Mouse (Mus musculus) testis, postnatal 14 days (tissue): Measurements from ENCODE around the gene Ndufs5.

Experiments
- DNase-seq: peaks from one replicate; pipeline ENCODE4 v3.0.0; 2021; ENCODE audit warnings: low spot score

The Ndufs5 gene

DNA sequence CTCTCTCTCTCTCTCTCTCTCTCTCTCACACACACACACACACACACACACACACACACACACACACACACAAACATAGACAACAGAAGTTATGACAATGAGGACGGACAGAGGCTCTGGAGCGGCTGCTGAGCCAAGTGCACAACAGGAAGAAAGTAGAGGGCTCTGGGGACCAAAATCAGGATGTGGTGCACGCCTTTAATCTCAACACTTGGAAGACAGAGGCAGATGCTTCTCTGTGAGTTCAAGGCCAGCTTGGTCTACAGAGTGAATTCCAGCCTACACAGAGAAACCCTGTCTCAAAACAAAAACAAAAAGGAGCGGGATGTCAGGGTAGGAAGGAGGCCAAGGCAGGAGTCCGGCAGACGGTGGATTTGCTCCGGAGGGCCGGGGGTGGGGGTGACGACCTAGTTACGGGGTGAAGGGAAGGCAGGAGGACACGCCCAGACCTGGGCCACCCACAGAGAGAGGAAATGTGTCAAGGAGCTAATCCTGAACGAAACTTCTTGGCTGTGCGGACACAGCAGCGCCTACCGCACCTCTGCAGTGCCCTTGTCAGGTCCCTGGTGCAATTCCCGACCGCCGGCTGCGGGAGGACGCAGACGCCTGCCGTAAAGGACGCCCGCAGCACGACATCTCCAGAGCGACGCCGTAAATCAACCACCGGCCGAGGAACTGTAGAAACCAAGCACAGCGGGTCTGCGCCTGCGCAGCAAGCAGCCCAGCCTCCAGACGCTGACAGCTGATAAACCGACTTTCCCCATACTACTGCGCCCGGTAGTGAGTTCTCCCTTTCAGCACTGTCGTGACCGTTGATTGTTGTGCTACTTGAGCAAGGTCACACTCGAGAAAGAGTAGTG is at the start of gene Ndufs5:
Ndufs5 (minus strand) TSS at position 629 of the 860 bp plus-strand sequence.
- peak; percentile 96 for DNase-seq

DNA sequence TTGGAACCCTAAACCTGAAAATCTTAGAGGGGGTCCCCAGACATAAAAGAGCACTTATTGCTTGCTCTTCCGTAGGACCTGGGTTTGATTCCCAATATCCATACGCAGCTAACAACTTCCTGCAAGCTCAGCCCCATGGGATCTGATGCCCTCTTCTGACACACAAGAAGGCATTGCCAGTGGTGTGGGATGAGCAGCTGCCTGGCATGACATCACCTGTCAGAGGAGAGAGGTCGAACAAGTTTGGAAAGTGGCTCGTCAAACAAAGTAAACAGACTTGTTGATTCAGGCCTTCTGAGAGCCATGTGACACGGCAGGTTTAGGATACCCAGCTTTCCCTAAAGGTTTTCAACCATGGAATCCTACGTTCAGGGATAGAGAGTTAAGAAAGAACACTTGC is 47.1 kb upstream of the Ndufs5 start:
- no peak for DNase-seq

DNA sequence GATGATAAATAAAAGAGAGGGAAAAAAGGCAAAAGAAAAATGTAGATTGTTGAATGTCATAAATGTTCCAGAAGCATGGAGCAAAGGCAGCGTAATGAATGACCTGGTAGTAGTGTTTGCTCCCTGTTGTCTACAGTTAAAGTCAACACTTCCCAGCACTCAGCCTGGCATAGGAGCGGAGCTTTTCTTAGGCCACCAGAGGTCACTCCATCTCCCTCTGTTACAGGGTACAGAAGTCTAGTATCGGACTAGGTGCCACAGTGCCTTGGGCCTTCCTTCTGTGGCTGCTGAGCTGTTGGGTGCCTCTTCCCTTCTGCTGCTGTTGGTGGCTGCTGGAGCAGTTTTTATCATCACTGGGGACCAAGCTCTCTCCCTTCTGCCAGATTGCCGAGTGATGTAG is 40.3 kb upstream of the Ndufs5 start:
- DNase-seq: no peak

DNA sequence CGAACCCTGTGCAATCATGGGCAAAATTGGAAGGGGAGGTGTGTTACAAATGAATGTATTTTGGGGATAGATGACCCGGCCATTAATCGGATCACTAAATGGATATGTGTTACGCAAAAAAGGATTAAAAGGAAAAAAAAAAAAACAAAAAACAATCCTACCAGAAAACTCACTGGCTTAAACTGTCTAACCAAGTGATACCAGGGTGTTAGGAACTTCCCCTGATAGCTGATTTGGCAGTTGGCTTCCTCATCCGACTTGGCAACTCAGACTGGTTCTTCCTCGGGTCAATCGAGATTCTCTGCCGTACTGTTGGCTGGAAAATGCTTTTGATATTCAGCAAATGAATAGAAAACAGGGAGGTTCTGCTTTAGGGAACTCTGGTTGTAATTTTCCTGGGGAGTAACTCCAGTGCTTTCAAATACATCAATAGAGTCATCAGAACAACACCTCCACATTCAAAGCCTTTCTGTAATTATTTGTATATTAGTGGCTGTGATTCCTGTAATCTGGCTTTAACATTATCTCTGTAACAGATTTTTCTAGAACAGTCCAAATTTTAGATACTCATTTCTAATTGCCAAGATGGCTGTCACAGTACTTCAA is 32.8 kb upstream of the Ndufs5 start:
- DNase-seq: peak; percentile 52

DNA sequence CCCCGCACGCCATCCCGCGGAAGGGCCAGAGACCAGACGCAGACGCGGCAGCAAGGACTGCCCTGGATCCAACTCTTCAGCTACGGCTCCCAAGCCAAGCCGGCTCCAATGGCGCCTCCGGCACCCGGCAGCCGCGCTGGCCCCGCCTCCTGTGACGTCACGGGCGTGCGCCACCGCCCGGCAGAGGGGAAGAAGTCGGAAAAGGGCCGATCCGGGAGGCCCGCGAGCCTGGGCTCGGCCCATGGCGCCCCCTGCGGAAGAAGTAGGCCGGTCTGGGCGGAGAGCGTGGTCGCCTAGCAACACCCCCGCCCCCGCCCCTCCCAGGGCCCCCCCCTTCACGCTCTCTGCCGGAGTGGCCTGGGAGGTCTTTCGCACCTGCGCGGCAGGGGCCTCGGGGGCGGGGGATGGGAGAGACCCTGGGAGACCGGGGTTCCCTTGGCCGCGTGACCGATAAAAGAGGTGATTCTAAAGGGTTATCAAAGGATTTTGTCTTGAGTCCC is 32.2 kb upstream of the Ndufs5 start, which contains the start of gene Akirin1:
Akirin1 (minus strand) TSS at position 194 of the 500 bp plus-strand sequence.
- DNase-seq: peak; percentile 97

DNA sequence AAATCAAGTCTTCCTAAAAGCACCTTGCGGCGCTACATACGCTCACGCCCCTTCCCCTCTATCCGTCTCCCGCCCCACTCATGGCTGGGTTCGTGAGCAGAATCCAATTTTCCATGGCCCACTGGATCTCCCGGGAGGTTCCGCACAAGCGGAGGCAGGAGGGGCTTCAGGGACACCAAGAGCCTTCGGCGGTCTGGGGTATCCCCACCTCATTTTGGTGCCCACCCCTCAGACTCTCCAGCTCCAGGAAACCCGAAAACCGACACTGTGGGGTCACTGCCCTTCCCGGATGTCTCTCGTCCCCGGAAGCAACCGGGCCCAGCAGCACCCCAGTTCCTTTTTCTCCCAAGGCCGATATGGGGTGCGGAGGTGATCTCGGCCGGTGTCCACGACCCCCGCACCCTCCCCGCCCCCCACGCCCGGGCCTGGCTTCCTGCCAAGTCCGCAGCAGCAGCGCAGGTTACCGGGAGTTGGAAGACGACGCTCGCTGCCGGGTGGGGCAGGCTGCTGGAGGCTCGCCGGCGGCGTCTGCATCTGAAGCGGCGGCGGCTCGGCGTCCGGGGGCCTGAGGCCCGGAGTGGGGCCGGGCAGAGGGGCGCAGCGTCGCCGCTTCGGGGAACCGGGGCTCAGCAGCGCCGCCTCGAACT is 31.6 kb upstream of the Ndufs5 start:
- peak; percentile 74 for DNase-seq

DNA sequence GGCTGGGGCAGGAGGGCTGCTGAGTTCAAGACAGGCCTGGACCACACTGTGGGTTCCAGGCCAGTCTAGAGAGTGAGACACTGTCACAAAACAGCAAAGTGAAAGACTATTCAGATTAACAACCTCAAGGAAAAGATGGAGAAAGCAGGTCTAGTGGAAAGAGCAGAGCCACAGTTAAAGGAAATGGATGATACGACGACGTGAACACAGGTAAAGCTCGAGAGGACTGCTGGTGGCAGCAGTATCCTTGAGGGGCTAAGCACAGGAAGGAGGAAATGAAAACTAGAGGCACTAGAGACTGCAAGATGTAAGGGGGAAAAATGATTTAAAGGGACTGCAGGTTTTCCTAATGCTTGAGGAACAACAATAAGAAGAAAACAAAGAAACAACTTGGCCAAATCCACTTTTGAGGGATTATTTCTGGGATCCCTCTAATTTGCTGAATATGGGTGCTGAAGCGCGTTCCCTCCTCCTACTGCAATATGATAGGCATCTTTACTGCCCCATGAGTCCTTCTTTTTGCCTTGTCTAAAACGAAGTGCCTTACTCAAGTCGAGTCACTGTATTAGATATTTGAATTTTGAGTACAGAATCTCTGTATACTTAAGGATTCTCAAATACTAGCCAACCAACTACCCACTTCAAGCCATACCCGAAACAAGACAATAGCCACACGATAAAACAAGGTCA is 30.9 kb upstream of the Ndufs5 start:
- no peak for DNase-seq

DNA sequence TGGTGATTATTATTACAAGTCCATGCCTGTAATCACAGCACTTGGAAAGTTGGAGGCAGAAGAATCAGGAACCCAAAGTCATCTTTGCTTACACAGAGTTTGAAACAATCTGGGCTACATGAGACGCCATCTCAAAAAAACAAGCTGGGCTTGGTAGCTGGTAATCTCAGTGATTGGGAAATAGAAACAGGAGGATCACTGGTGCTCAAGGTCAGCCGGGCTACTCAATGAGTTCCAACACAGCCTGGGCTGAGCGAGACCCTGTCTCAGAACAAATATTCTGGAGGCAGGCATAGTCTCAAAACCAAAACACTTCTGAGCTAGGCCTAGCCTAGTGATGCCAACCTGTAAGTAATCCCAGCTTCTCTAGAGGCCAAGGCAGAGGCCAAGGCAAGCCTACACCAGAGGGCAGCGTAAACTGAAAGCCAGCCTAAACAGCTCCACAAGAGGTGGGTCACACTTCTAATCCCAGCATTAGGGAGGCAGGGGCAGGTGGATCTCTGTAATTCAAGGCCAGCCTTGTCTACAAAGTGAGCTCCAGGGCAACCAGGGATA is 27.3 kb upstream of the Ndufs5 start:
- DNase-seq: no peak

DNA sequence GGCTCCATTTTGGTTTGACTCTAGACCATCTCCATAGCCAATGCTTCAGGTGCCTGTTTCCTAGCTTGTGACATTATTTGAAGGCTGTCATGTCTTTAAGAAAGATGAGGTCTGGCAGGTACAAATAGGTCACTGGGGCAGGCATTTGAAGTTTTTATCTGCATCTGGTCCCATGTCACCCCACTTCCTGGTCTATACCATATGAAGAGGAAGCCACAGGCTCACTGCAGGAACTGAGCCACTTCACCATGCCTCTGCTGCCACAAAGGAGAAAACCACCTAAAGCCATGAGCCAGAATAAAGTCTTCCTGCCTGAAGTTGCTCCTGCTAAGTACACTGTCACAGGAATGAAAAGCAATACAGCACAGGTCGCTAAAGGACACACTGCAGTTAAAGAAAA is 24.9 kb upstream of the Ndufs5 start:
- DNase-seq: no peak

DNA sequence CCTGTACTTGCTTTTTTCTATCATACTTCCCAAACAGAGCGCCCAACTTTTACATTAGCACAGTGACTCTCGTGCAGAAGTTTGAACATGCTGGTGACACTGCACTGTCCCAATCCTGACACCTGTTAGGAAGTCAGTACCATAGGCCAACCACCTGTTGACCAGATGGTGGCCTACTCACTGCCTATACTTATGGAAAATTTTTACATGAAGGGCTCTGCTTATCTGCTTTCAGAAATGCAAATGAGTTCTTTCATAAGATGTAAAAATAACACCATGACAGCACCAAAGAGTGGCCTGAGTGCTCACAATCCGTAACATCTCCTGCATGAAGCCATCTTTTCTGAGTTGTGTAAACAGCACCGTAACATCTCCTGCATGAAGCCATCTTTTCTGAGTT is 20.7 kb upstream of the Ndufs5 start:
- no peak for DNase-seq

DNA sequence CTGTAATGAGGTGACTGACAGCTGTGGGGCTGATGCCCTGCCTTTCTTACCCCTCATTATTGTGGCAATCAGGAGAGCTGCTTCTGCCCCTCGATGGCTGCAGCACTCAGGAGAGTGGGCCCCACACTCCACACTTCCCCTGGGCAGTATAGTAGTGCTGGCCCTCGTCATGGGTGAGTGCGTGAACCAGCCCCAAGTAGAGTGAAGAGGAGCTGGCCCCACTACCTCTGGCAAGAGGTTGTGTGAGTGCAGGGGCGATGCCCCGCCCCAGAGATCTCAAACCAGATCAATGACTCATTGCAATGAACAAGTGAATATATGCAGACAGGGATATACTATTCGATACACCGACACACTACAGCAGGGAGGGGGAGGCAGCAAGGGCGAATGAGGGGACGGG is 15.5 kb upstream of the Ndufs5 start:
- DNase-seq: no peak

DNA sequence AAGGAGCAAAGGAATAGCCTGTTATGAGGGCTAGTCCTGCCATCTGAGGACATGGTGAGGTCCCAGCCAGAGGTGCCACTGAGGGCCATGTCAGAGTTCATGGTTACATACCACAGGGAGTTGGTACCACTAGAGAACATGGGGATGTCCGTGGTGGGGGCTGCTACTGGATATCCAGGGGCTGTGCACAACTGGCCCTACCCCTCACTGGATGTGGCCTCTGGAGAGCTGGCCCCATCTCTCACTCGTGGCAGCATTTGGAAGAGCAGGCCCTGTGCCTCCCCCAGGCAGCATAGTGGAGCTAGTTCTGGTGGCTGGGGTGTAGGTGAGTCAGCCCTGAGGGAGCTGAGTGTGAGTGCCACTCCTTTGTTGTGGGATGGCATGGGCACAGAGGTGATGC is 14.9 kb upstream of the Ndufs5 start:
- no peak for DNase-seq

DNA sequence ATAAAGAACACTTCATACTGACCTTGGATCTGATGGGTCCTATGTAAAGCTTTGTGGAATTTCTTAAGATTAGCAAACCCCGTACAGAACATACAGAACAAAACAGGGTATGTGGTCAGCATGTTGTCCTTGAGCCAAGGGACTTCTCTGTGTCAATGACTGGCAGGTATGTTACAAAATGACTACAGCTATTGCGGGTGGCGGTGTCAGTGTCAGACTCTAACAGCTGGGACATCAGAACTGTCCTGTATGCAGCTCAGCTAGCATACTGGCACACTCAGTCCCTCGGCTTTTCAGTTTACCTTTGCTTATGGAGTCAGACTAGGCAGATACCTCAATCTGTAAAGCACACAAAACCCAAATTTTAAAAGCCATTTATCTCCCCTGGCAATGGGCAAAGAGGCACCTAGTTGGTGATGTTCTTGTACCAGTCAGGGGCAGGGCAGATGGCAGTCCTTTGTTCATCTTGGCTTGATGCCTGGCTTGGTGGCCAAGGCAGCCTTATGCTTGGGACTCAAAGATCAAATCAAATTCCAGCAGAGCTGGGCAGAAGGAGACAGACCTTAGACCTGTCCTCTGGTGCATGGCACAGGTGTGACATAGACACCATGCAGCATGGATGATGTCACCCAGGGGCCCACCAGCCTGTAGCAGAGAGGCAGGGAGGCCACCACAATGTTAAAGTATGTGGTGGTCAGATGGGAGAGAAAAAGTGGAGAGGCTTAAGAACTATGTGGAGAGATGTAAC is 14.3 kb upstream of the Ndufs5 start:
- DNase-seq: no peak

DNA sequence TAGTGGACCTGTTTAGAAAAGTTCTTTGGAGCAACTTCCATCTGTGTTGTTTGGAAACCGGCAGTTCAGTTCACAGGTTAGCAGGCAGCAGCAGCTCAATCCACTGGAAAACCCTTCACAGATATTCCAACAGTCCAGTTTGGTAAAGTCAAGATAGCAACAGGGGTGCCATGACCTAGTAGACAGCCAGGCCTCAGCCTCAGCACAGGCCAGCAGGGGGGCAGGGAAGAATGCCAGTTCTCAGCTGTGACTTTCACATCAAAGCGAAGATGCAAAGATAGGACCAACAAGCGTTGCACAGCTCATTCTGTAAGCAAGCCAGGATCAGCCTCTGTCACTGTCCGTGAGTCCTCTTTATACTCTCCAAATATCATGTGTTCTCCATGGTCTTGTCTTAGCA is 3.8 kb upstream of the Ndufs5 start:
- DNase-seq: no peak

DNA sequence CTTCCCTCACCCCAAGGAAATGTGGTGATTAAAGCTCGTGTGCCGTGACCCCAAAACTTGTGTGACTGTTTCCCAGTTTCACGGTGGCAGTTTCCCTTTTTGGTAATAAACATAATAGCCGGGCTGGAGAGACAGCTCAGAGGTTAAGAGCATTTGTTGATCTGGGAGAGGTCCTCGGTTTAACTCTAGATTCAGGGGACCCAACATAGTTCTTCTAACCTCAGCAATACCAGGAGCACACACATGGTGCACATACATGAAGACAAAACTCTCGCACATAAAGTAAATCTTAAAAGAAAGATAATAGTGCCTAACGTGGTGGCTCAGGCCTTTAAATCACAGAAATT is 405 bp upstream of the Ndufs5 start:
- no peak for DNase-seq

DNA sequence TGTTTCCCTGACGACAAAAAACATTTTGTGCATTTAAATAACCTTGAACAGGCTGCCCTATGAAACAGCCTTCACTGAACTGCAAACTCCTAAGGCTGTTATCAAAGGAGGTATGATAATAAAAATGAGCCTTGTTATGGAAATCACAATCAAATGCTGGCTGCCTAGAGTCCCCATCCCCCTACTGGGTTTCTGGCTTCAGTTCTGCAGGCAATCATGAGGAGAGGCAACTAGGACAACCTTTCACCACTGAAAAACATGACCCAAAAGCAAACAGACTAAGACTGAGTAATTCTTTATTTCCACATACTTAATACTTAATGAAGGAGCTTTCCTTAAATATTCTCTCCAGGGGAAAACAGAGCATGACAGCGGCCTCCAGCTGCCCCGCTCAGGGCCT is 5.6 kb downstream of the Ndufs5 start:
- DNase-seq: no peak

DNA sequence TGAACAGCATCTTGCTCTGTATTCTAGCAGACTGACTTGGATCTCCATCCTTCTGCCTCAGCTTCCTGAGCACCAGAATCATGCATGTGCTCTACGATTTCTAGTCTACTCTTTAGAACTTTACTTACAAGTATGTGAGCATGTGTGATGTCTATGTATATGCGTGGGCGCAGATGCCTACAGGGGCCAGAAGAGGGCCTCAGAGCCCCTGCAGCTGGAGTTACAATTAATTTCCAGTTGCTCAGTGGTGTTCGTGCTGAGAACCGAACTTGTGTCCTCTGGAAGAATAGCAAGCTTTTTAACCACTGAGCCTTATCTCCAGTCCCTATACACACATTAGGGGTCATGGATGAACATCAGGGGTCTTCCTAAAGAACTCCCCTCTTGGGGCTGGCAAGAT is 10.7 kb downstream of the Ndufs5 start:
- DNase-seq: no peak

DNA sequence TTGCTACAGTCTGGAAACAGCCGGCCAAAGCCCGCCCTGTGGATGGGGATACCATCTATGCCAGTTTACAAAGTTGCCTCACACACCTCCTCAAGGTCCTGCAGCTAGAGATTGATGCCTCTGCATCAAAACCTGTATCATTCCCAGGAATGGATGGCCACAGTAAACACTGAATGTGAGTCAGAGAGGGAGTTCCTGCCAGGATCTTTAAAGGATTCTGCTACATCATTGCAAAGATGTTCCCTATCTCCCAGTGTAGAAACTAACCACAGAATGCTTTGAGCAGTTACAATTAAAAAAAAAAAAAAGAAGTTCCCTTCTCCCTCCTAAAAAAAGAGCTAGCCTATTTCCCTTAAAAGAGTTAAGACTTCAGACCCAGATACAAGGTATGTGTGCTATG is 12.7 kb downstream of the Ndufs5 start:
- DNase-seq: peak; percentile 71

DNA sequence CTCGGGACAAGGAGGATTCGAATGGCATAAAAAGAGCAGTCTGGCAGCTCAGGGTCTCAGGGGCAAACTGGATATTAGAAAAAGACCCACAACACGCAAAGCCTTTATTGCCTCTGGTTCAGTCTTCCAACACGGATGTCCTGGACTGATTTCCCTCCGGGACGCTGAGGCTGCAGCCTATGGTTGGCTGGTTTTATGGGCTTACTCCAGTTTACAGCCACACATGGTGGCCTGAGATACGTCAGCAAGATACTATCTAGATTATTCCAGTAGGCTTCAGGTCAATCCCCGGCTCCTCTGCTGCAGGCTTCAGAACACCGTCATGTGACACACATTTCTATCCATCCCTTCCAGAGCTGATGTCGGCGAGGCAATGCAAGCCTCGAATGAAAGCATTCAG is 24.6 kb downstream of the Ndufs5 start:
- DNase-seq: no peak

DNA sequence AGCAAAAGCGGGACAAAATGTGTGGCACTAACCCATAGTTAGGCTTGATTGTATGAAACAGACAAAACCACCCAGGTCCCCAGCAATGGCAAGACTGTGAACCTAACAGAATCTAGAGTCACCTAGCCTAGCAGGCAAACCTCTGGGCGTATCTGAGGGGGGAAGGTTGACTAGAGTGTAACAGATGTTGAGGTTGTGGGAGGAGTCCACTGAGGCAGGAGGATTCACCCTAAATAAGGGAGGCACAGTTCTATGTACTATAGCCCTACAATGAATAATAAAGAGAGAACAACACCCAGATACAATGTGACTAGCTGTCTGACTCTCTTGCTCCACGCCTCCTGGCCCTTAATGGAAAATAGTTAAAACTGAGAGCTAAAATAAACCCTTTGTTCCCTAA is 25.9 kb downstream of the Ndufs5 start:
- DNase-seq: peak; percentile 68

DNA sequence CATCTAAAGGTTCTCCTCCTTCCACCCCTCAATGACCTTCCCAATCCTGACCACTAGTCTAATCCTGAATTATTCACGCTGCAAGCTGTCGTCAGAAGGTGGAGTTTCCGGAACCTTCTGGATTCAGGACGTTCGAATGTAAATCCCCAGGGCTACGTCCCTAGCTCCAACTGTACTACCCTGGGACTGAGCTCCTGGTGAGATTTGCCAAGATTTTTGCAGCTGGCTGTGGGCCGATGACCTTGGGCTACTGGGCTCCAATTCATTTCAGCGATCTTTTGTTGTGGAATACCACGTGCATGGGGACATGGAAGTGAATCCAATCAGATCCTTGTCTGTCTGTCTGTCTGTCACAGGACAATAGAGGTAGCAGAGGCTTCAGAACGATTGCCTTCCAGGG is 27.7 kb downstream of the Ndufs5 start:
- DNase-seq: peak; percentile 48
